Mouse (Mus musculus) limb, embryonic 12.5 days (tissue): ENCODE results near the gene Rbbp7. TPM values are rescaled to one million over a fixed set of nuclear protein-coding genes. Genes with fewer than 3 reads are reported as not detected.
"Not testable (repeated sequence)": the region's sequence is repeated elsewhere in the genome, so short reads cannot be mapped to it uniquely, and the experiment has no call there.

Experiments
- ATAC-seq: fragments of 200-750 bp; cut with Nextera tagmentation; 2 replicates; pipeline ENCODE4 v1.8.0; 2017; ENCODE audit warnings: low read depth, moderate TSS enrichment; ENCODE audit not compliant: insufficient number of reproducible peaks, insufficient read depth, low FRiP score, low TSS enrichment
- H3K27ac ChIP-seq: fragments of 300-500 bp; sonication (generic); 2 replicates; pipeline ENCODE4 v1.5.1; 2016; ENCODE audit warnings: mild to moderate bottlenecking, moderate library complexity
- H3K27me3 ChIP-seq: fragments of 300-500 bp; sonication (generic); 2 replicates; pipeline ENCODE4 v1.6.1; 2016; ENCODE audit warnings: mild to moderate bottlenecking, moderate library complexity
- H3K36me3 ChIP-seq: fragments of 300-500 bp; sonication (generic); 2 replicates; pipeline ENCODE4 v1.6.1; 2016; ENCODE audit warnings: mild to moderate bottlenecking, moderate library complexity
- H3K4me1 ChIP-seq: fragments of 300-500 bp; sonication (generic); replicated peaks from 2 replicates; pipeline ENCODE4 v1.6.1; 2016
- H3K4me2 ChIP-seq: fragments of 300-500 bp; sonication (generic); 2 replicates; pipeline ENCODE4 v1.6.1; 2016; ENCODE audit warnings: mild to moderate bottlenecking, moderate library complexity
- H3K4me3 ChIP-seq: fragments of 300-500 bp; sonication (generic); replicated peaks from 2 replicates; pipeline ENCODE4 v1.5.1; 2016; ENCODE audit warnings: mild to moderate bottlenecking
- H3K9ac ChIP-seq: fragments of 300-500 bp; sonication (generic); replicated peaks from 2 replicates; pipeline ENCODE4 v1.6.1; 2016; ENCODE audit warnings: mild to moderate bottlenecking, moderate library complexity
- H3K9me3 ChIP-seq: fragments of 300-500 bp; sonication (generic); 2 replicates; pipeline ENCODE4 v1.6.1; 2016; ENCODE audit warnings: mild to moderate bottlenecking, moderate library complexity
- WGBS: fragments of 180-500 bp; shearing (Covaris S2); methylation state at CpG from one replicate; pipeline ENCODE4 v1.1.7; 2016; 5-methylcytosine and 5-hydroxymethylcytosine counted together
- polyA plus RNA-seq: library from polyadenylated mRNA; unstranded; fragments of >200 nt; fragmentation: Nextera tagmentation; extraction: Ambion mirVana; gene quantifications from 2 replicates; pipeline ENCODE4 v1.2.1, GENCODE M21; 2016

The Rbbp7 gene
- polyA plus RNA-seq, 1 experiment from 2014 or later: 413 TPM

DNA sequence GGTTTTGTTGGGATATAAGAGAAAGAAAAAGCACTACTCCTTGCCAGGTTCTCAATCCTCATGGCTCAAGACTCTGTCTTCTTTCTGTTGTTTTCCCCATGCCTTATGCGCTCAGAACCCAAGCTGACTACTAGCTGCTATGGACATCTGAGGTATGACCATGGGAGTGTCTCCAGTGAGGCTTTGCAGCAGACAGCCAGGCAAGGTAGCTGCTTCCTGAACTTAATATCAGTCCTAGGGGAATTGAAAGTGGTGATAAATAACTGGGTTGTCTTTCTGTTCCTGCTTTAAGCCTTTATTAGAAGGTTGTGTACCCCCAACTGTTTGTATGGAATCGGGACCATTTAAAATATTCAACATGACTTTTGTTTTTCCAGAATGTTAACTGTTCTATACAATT, 7.8 kb upstream of the Rbbp7 start:
- H3K27me3 ChIP-seq: peaks cover 19% of the 10 kb centered on the region
- 86% methylated on average over 2 of the region's 2 CpGs for whole genome bisulfite sequencing

DNA sequence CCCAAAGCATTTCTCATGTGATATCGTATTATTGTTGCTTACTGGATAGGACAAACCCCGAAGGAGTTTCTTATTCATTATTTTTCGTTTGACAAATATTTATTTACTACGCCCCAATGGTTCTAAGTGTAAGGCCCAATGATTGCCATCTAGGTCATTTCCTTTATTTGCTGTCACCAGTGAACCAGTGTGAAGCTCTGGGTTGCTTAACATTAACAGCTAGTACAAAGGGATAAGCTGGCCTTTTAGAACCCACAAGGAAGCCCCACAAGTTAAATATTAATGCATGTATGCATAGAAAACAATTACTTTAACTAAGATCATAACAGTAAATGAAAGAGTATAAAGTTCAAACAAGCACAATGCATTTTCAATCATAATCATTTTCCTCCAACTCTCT, 5.9 kb upstream of the Rbbp7 start:
- Histone ChIP-seq H3K36me3 (no peaks in the 10 kb centered on the region), H3K27ac (no peak overlapping the region), H3K4me3 (no peak overlapping the region), H3K27me3 (peaks cover 6% of the 10 kb centered on the region; the same call in 1 of the 2 replicates), H3K4me1 (no peaks in the 10 kb centered on the region), H3K9ac (no peak overlapping the region), H3K9me3 (no peaks in the 10 kb centered on the region), H3K4me2 (no peak overlapping the region)
- WGBS: 82% methylated on average over 4 of the region's 4 CpGs
- no peak for ATAC-seq

More for the DNA sequence above, 7.8 kb upstream of the Rbbp7 start:
- ATAC-seq: no peak
- Histone ChIP-seq H3K9me3 (no peaks in the 10 kb centered on the region), H3K4me3 (no peak overlapping the region), H3K27ac (no peak overlapping the region), H3K36me3 (no peaks in the 10 kb centered on the region), H3K4me2 (no peak overlapping the region), H3K9ac (no peak overlapping the region), H3K4me1 (peaks cover 5% of the 10 kb centered on the region; the same call in 1 of the 2 replicates)

DNA sequence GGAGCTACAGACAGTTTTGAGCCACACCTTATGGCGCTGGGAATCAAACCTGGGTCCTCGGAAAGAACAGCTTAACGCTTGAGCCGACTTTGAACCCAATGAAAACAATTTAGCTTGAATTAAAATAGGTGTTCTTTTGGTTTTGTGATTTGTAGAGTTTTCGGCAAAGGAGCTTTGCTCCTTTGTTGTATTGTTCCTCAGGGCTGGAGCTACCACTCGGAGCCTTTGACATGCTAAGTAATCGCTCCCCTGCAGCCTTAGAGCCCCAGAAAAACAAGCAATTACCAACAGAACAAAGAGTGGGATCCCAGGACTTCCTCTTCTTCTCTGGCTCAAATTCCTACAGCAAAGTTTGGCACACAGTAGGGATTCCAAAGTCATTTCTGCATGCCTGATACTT, 4.1 kb upstream of the Rbbp7 start:
- H3K27me3 ChIP-seq: peaks cover 11% of the 10 kb centered on the region
- H3K27ac ChIP-seq: no peak overlapping the region
- no peaks in the 10 kb centered on the region for H3K4me1 ChIP-seq
- WGBS: 64% methylated on average over 7 of the region's 7 CpGs
- no peak overlapping the region for H3K4me2 ChIP-seq
- H3K9me3 ChIP-seq: no peaks in the 10 kb centered on the region
- no peaks in the 10 kb centered on the region for H3K36me3 ChIP-seq
- no peak overlapping the region for H3K4me3 ChIP-seq
- no peak for ATAC-seq
- no peak overlapping the region for H3K9ac ChIP-seq

DNA sequence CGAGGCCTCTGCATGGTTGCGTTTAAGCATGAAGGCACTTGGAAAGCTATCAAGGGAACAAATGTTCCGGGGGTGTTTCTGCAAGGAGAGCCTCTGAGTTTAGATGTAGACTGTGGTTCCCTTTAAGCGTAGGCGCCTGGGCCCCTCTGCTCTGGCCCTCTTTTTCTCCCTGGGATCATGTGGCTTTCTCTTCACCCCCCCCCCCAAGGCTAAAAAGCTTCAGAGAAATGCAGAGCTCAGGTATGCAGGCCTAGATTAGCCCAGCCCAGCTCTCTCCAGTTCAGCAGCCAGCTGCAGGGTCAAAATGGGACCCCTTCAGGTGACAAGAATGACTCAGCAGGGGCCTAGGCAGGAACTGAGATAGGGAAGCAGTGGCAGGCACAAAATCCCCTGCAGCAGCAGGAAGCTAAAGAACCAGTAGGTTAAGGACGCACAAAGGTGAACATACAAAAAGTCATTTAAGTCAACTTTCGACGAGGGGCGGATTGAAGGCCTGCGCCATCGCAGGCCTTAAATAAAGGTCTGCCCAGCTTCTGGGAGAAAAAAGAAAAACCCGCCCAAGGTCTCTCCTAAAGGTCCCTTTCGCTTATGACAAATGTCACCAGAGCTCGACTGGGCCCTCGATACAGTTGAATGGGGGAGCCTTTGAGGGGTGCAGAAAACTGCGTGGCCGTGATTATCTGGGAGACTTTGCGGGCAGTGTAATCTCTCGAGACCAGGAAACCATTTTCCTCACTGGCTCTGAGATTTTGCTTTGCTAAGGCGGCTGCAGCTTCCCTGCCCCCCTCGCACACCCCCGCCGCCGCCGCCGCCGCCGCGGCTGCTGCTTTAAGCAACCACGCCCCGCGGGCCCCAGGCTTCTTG, 719 bp upstream of the Rbbp7 start:
- ATAC-seq: peak; percentile 1
- Histone ChIP-seq H3K4me1 (no peaks in the 10 kb centered on the region), H3K36me3 (peaks cover 6% of the 10 kb centered on the region; the same call in 1 of the 2 replicates), H3K4me3 (peak overlapping the region; percentile 62), H3K4me2 (peak overlapping the region; percentile 46), H3K9ac (peak overlapping the region; percentile 40), H3K27me3 (peaks cover 11% of the 10 kb centered on the region), H3K9me3 (no peaks in the 10 kb centered on the region), H3K27ac (peak overlapping the region; percentile 92)
- 17% methylated on average over 32 of the region's 32 CpGs for WGBS

DNA sequence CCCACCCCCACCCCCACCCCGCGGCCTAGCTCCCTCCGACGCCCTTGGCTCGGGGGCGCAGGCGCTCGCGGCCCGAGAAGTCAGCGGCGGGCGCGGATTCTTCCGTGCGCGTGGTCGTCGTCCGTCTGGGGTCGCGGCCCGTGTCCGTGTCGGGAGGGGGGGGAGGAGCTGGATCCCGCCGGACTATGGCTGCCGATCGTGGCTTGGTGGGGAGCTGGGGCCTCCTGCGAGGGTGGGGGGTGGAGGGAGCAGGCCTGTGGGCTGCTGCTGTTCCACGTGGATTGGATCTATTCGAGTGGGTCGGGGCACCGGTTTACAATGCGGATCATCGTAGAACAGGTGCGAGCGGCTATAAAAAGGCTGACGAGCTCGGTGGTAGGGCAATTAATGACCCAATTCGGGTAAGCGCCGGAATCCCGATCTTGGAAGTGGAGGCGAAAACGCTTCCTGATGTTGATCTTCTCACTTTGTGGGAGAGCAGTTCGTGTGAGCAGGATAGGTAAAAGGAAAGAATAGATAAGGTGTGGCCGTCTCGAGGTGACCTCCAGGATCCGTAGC, 835 bp downstream of the Rbbp7 start:
- WGBS: 25% methylated on average over 25 of the region's 50 CpGs

DNA sequence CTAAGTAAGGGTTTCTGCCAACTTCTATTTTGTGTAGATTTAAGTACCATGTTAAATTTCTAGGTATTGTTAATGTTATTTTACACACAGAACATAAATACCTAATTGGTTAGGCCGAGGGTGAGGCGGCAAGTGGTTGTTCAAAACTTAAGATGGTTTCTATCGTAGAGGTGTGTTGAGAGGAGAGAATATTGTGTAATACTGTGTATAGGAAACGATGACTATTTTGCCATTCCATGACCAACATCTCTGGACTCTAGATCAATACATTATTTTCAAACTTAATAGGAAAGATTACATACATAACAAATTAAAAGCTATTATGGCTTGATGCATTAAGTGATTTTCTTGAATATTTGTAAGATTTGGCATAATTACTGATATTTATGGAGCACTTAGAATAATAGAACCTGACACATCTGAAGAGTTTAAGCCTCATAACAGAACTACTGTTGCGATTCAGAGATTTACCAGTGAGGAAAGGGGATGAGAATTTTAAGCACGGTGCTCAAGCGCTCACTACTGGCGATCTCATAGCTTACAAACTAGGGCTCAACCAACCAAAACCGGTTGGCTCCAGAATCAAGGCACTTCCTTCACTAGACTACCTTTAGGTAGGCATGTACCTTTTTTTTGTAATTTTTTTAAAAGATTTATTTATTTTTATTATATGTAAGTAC, 1.7 kb downstream of the Rbbp7 start:
- peaks cover 14% of the 10 kb centered on the region; the same call in 1 of the 2 replicates for H3K36me3 ChIP-seq
- H3K4me1 ChIP-seq: no peaks in the 10 kb centered on the region
- no peaks in the 10 kb centered on the region for H3K9me3 ChIP-seq
- ATAC-seq: no peak
- 48% methylated on average over 9 of the region's 9 CpGs for WGBS
- H3K4me2 ChIP-seq: peak overlapping the region; percentile 57
- peak overlapping the region; percentile 88 for H3K9ac ChIP-seq
- peaks cover 11% of the 10 kb centered on the region for H3K27me3 ChIP-seq
- H3K27ac ChIP-seq: no peak overlapping the region
- H3K4me3 ChIP-seq: peak overlapping the region; percentile 62

More for the DNA sequence above, 835 bp downstream of the Rbbp7 start:
- peaks cover 9% of the 10 kb centered on the region; the same call in 1 of the 2 replicates for H3K36me3 ChIP-seq
- peak overlapping the region; percentile 62 for H3K4me3 ChIP-seq
- peak overlapping the region; percentile 97 for H3K27ac ChIP-seq
- H3K9me3 ChIP-seq: no peaks in the 10 kb centered on the region
- H3K4me2 ChIP-seq: peak overlapping the region; percentile 57
- no peaks in the 10 kb centered on the region for H3K4me1 ChIP-seq
- no peak for ATAC-seq
- peak overlapping the region; percentile 88 for H3K9ac ChIP-seq
- peaks cover 11% of the 10 kb centered on the region for H3K27me3 ChIP-seq

DNA sequence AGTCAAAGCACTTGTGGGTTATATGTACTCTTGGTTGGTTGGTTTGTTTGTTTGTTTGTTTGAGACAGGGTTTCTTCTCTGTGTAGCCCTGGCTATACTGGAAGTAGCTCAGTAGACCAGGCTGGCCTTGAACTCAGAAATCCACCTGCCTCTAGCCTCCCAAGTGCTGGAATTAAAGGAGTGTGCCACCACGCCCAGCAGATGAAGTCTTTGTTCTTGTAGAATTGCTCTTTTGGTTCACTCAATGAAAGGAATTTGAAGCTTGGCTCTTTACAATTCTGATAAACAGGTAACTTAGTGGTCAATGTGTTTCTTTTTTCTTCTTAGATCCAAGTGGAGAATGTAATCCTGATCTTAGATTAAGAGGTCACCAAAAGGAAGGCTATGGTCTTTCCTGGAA, 10.5 kb downstream of the Rbbp7 start:
- Histone ChIP-seq H3K36me3 (peaks cover 42% of the 10 kb centered on the region), H3K9ac (no peak overlapping the region), H3K27ac (no peak overlapping the region), H3K4me3 (no peak overlapping the region), H3K4me1 (no peaks in the 10 kb centered on the region), H3K9me3 (no peaks in the 10 kb centered on the region), H3K27me3 (peaks cover 2% of the 10 kb centered on the region; the same call in 1 of the 2 replicates), H3K4me2 (no peak overlapping the region)
- WGBS: 83% methylated on average over 1 of the region's 1 CpGs
- no peak for ATAC-seq

DNA sequence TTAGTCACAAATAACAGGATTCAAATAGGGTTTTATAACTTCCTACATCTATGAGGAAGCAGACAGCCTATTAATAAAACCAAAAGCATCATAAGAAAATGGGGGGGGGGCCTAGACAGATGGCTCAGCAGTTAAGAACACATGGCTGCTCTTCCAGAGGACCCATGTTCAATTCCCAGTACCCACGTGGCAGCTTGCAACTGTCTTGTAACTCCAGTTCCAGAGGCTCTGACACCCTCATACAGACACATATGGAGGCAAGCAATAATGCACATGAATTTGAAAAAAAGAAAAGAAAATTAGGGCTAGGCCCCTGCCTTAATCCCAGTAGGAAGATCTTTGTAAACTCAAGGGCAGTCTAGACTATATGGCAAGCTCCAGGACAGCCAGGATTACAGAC, 28.2 kb downstream of the Rbbp7 start:
- Histone ChIP-seq H3K4me3 (no peak overlapping the region), H3K36me3 (peaks cover 9% of the 10 kb centered on the region; the same call in 1 of the 2 replicates), H3K4me1 (no peaks in the 10 kb centered on the region), H3K9ac (no peak overlapping the region), H3K27me3 (peaks cover 7% of the 10 kb centered on the region), H3K4me2 (no peak overlapping the region), H3K9me3 (no peaks in the 10 kb centered on the region), H3K27ac (no peak overlapping the region)
- ATAC-seq: no peak
- WGBS: 73% methylated on average over 1 of the region's 1 CpGs

DNA sequence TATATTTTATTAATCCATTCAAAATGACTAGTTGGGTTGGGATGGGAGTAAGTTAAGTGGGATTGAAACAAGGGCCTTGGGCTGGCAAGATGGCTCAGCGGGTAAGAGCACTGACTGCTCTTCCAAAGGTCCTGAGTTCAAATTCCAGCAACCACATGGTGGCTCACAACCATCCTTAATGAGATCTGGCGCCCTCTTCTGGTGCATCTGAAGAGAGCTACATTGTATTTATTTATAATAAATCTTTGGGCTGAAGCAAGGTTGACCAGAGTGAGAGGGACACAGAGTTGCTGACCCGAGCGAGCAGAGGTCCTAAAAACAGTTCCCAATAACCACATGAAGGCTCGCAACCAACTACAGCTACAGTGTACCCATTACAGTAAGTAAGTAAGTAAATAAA, 31.2 kb downstream of the Rbbp7 start:
- not testable (repeated sequence) for H3K27ac ChIP-seq, H3K9ac ChIP-seq, H3K9me3 ChIP-seq, H3K4me3 ChIP-seq, H3K4me1 ChIP-seq, H3K4me2 ChIP-seq, ATAC-seq, H3K27me3 ChIP-seq, H3K36me3 ChIP-seq
- 79% methylated on average over 5 of the region's 5 CpGs for WGBS

DNA sequence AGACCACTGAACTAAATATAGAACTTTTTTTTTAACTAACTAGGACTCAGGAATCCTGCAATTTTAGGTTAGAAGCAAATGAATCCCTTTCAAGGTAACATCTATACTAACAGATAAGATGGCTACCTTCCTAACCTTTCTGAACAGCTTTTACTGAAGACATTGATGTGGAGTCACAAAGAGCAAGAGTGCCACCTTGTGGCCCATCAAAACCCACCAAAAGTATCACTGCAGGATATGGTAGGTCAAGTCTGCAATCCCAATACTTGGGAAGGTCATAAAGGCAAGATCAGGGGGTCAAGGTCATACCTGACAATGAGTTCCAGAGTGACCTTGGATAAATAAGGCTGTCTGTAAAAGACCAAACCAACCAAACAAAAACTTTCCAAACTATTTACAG, 40.2 kb downstream of the Rbbp7 start:
- no peaks in the 10 kb centered on the region; the same call in 1 of the 2 replicates for H3K27me3 ChIP-seq
- H3K4me2 ChIP-seq: no peak overlapping the region
- H3K4me3 ChIP-seq: no peak overlapping the region
- H3K4me1 ChIP-seq: no peaks in the 10 kb centered on the region
- no peak overlapping the region for H3K27ac ChIP-seq
- no peak for ATAC-seq
- H3K9ac ChIP-seq: no peak overlapping the region
- peaks cover 12% of the 10 kb centered on the region for H3K36me3 ChIP-seq
- H3K9me3 ChIP-seq: no peaks in the 10 kb centered on the region

DNA sequence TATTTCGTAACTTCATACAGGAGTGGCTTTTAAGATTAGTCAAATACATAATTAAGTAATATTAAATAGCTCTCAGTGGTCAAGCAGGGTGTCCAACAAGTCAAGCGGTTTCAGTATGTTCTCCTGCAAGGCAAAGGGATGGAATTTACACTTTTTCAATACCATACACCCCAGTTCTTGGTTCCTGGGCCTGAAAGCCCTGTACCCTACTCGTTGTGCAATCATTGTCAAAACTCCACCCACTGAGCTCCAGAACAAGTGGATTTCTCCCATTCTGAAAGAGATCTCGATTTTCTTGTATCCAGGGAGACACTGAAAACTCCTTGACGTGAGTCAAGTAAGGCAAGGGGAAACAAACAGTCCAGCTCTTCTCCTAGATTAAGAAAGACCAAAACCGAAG, 67.8 kb downstream of the Rbbp7 start:
- H3K9me3 ChIP-seq: no peaks in the 10 kb centered on the region
- H3K27me3 ChIP-seq: peaks cover 17% of the 10 kb centered on the region
- no peaks in the 10 kb centered on the region for H3K4me1 ChIP-seq
- peak overlapping the region; percentile 83 for H3K4me2 ChIP-seq
- no peaks in the 10 kb centered on the region for H3K36me3 ChIP-seq
- H3K9ac ChIP-seq: peak overlapping the region; percentile 59; the same call in 1 of the 2 replicates
- WGBS: 55% methylated on average over 6 of the region's 6 CpGs
- H3K4me3 ChIP-seq: peak overlapping the region; percentile 55
- H3K27ac ChIP-seq: no peak overlapping the region
- no peak for ATAC-seq
